Mouse (Mus musculus) CH12.LX (cell line): ENCODE results near the gene Coa4. TPM values are rescaled to one million over a fixed set of nuclear protein-coding genes. Genes with fewer than 3 reads are reported as not detected.
A peak's percentile ranks its signal among the peaks of the same experiment; 100 is the strongest.
"Not testable (repeated sequence)": the region's sequence is repeated elsewhere in the genome, so short reads cannot be mapped to it uniquely, and the experiment has no call there.

Experiments used
- DNase-seq: peaks from one replicate; pipeline ENCODE4 v3.0.0-alpha.2; 2013; ENCODE audit errors: extremely low read depth
- H3K27ac ChIP-seq: 2 replicates; pipeline ENCODE4 v1.5.1; 2012; ENCODE audit warnings: low read depth, mild to moderate bottlenecking, control low read depth, moderate library complexity; ENCODE audit not compliant: insufficient read depth
- H3K27me3 ChIP-seq: replicated peaks from 2 replicates; pipeline ENCODE3; 2012; ENCODE audit warnings: inconsistent platforms
- H3K36me3 ChIP-seq, 2 experiments: replicated peaks in 1 of 2; 2 replicates each; pipeline versions ENCODE3 to v1.6.1; 2012; ENCODE audit warnings: inconsistent platforms in 1 of 2, low read length in 1 of 2, mild to moderate bottlenecking in 1 of 2, mixed read lengths in 1 of 2, moderate library complexity in 1 of 2; ENCODE audit not compliant: control insufficient read depth in 1 of 2, insufficient read depth in 1 of 2
- H3K4me1 ChIP-seq, 2 experiments: 2 replicates each; pipeline ENCODE4 v1.6.1; 2012; ENCODE audit warnings: inconsistent platforms in 1 of 2, moderate library complexity in 1 of 2; ENCODE audit not compliant: insufficient read depth in 2 of 2, control insufficient read depth in 1 of 2
- H3K4me2 ChIP-seq: 2 replicates; pipeline ENCODE4 v1.6.1; 2012; ENCODE audit warnings: low read depth, mild to moderate bottlenecking, control low read depth; ENCODE audit not compliant: poor library complexity, insufficient read depth, severe bottlenecking
- H3K4me3 ChIP-seq, 3 experiments: fragments of 150-350 bp in 1 of 3; sonication (generic) in 1 of 3; replicated peaks in 1 of 3; 2 replicates each; pipeline versions ENCODE3 to v1.5.1; 2011 to 2012; ENCODE audit warnings: low read depth in 2 of 3, low read length in 2 of 3, mild to moderate bottlenecking in 2 of 3, moderate library complexity in 2 of 3, control low read depth in 1 of 3, improper control_type of control experiment in 1 of 3, inconsistent platforms in 1 of 3, mixed read lengths in 1 of 3; ENCODE audit not compliant: poor library complexity in 1 of 3
- H3K79me2 ChIP-seq: replicated peaks from 2 replicates; pipeline ENCODE4 v1.6.1; 2012; ENCODE audit warnings: mild to moderate bottlenecking, moderate library complexity; ENCODE audit not compliant: control insufficient read depth, poor library complexity, insufficient read depth, severe bottlenecking; ENCODE audit errors: extremely low read depth
- H3K9ac ChIP-seq: 2 replicates; pipeline ENCODE4 v1.6.1; 2012; ENCODE audit warnings: low read depth, mild to moderate bottlenecking, control low read depth, moderate library complexity; ENCODE audit not compliant: insufficient read depth
- H3K9me3 ChIP-seq: replicated peaks from 2 replicates; pipeline ENCODE3; 2012; ENCODE audit warnings: low read length, inconsistent platforms, mixed read lengths
- CTCF ChIP-seq, 2 experiments: IDR thresholded peaks in 1 of 2; conservative IDR thresholded peaks in 1 of 2; 2 replicates each; pipeline ENCODE4 v1.5.1; 2011 to 2012; ENCODE audit warnings: low read depth in 2 of 2, low read length in 2 of 2, improper control_type of control experiment in 1 of 2, inconsistent platforms in 1 of 2, mild to moderate bottlenecking in 1 of 2, moderate library complexity in 1 of 2
- EP300 ChIP-seq: IDR thresholded peaks from 2 replicates; pipeline ENCODE4 v1.6.1; 2011; ENCODE audit warnings: low read length, improper control_type of control experiment
- GABPA ChIP-seq: IDR thresholded peaks from 2 replicates; pipeline ENCODE4 v1.6.1; 2012; ENCODE audit warnings: low read depth, low read length, improper control_type of control experiment, inconsistent platforms; ENCODE audit not compliant: insufficient replicate concordance
- IRF4 ChIP-seq: IDR thresholded peaks from 2 replicates; pipeline ENCODE4 v1.6.1; 2014; ENCODE audit warnings: low read depth, mild to moderate bottlenecking, inconsistent platforms, low read length, improper control_type of control experiment
- JUN ChIP-seq: IDR thresholded peaks from 2 replicates; pipeline ENCODE4 v1.6.1; 2011; ENCODE audit warnings: low read depth, mild to moderate bottlenecking, low read length, improper control_type of control experiment, moderate library complexity; ENCODE audit not compliant: insufficient read depth
- KAT2A ChIP-seq: IDR thresholded peaks from 2 replicates; pipeline ENCODE4 v1.6.1; 2012; ENCODE audit warnings: low read length, improper control_type of control experiment, inconsistent platforms; ENCODE audit not compliant: insufficient replicate concordance
- MAFK ChIP-seq: IDR thresholded peaks from 2 replicates; pipeline ENCODE4 v1.6.1; 2011; ENCODE audit warnings: low read length, improper control_type of control experiment; ENCODE audit not compliant: insufficient replicate concordance
- MYC ChIP-seq: IDR thresholded peaks from 2 replicates; pipeline ENCODE4 v1.6.1; 2011; ENCODE audit warnings: low read depth, mild to moderate bottlenecking, improper control_type of control experiment, low read length
- RAD21 ChIP-seq: IDR thresholded peaks from 2 replicates; pipeline ENCODE4 v1.6.1; 2011; ENCODE audit warnings: low read depth, mild to moderate bottlenecking, low read length, improper control_type of control experiment, moderate library complexity
- SIN3A ChIP-seq: IDR thresholded peaks from 2 replicates; pipeline ENCODE4 v1.6.1; 2012; ENCODE audit warnings: low read length, improper control_type of control experiment, inconsistent platforms
- SMC3 ChIP-seq: IDR thresholded peaks from 2 replicates; pipeline ENCODE4 v1.6.1; 2011; ENCODE audit warnings: low read depth, low read length, improper control_type of control experiment
- UBTF ChIP-seq: IDR thresholded peaks from 2 replicates; pipeline ENCODE4 v1.6.1; 2012; ENCODE audit warnings: low read depth, mild to moderate bottlenecking, inconsistent platforms, low read length, improper control_type of control experiment, moderate library complexity
- USF1 ChIP-seq: IDR thresholded peaks from 2 replicates; pipeline ENCODE4 v1.6.1; 2014; ENCODE audit warnings: low read depth, mild to moderate bottlenecking, inconsistent platforms, low read length, improper control_type of control experiment
- ZNF384 ChIP-seq: IDR thresholded peaks from 2 replicates; pipeline ENCODE4 v1.6.1; 2012; ENCODE audit warnings: low read depth, low read length, improper control_type of control experiment, inconsistent platforms
- dilution Hi-C: fragments of 300-500 bp; cut with MboI; formaldehyde crosslinking; loops from 2 replicates; pipeline ENCODE4 v1.14.3; 2020; ENCODE audit warnings: low sequenced_read_pairs; ENCODE audit not compliant: extremely low pct_unique_long_range_greater_than_20kb, extremely low pct_ligation_motif_present
- in situ Hi-C: fragments of 300-500 bp; cut with MboI; formaldehyde crosslinking; loops from 3 replicates; pipeline ENCODE4 v1.14.3; 2019; ENCODE audit warnings: low sequenced_read_pairs, low pct_ligation_motif_present, low pct_unique_long_range_greater_than_20kb, mixed read lengths
- polyA plus RNA-seq: library from polyadenylated mRNA; unstranded; fragments of >175 nt; gene quantifications from 2 replicates; pipeline ENCODE4 v1.2.1, GENCODE M21; 2012; ENCODE audit warnings: low read depth; ENCODE audit not compliant: insufficient read length
- total RNA-seq, 2 experiments: library from RNA; depleted of rRNA; stranded (reverse); fragments of 300-350 nt in 1 of 2; fragments of >200 nt in 1 of 2; gene quantifications; 2 replicates each; pipeline ENCODE4 v1.2.3; 2012 to 2014

Gene Coa4
- total and polyA plus RNA-seq, 3 experiments, result 22.9 to 24.1 (median 24.1) TPM

DNA sequence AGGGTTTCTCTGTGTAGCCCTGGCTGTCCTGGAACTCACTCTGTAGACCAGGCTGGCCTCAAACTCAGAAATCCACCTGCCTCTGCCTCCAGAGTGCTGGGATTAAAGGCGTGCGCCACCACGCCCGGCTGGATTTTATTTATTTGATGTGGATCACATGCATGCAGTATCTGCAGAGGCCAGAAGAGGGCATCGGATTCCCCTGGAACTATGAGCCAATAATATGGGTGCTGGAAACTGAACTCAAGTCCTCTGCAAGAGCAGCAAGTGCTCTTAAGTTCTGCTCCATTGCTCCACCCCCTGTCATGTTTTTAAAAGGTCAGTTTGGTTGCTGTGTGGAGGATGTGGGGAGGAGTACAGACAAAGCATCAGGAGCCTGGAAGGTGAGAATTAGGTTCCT is 30.4 kb downstream of the Coa4 start:
- peaks cover 0 to 71% of the 10 kb centered on the region in 2 experiments for H3K36me3 ChIP-seq
- dilution Hi-C loops, H3K27me3 ChIP-seq, H3K9ac ChIP-seq, H3K4me1 ChIP-seq, in situ Hi-C loops, H3K79me2 ChIP-seq, H3K9me3 ChIP-seq: not testable (repeated sequence)
- TF ChIP-seq SMC3 (peak; percentile 14; the same call in 1 of the 2 replicates), CTCF (conservative IDR thresholded peaks at IDR 0.05 in 1 of 2, IDR thresholded peaks at IDR 0.05 in 1 of 2; ENCODE audit: low read depth in 2 of 2, low read length in 2 of 2) (peak in 1 of 2 experiments; percentile 44; a peak in 2 of 4 replicates), RAD21 (peak; percentile 11)
- TF ChIP-seq, all 38 proteins: peak for 3; not testable (repeated sequence) for 35
- not testable (repeated sequence) for H3K4me2 ChIP-seq, H3K4me3 ChIP-seq, DNase-seq, H3K27ac ChIP-seq

DNA sequence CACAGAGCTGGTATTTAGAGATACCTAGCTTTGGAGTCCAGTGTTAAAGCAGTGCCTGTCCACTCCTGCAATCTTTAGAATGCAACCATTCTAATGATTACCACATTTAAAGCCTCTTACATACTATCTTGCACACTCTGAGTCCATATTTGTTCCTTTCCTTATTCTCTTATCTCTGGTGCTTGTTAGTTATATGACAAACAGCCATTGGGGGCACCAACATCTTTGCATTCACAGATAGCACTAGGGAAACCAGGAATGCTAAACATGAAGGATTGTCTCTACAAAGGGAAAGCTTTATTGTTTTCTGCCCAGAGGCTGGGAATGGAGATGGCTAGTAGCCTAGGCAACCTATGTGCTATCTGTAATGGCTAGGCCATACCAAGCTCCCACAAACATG is 33.0 kb downstream of the Coa4 start:
- dilution Hi-C loops (no loop called here), in situ Hi-C loops (no loop called here)
- no peak overlapping the region for H3K4me2 ChIP-seq
- no peaks in the 10 kb centered on the region for H3K4me1 ChIP-seq
- TF ChIP-seq CTCF (conservative IDR thresholded peaks at IDR 0.05 in 1 of 2, IDR thresholded peaks at IDR 0.05 in 1 of 2; ENCODE audit: low read depth in 2 of 2, low read length in 2 of 2) (no peak), KAT2A (no peak), UBTF (no peak), EP300 (no peak), MYC (no peak), ZNF384 (no peak), JUN (no peak), USF1 (no peak), MAFK (no peak), IRF4 (no peak), GABPA (no peak), SIN3A (no peak)
- no peak for DNase-seq
- H3K79me2 ChIP-seq, result no peaks in the 10 kb centered on the region
- H3K27ac ChIP-seq, result no peak overlapping the region
- H3K4me3 ChIP-seq, result no peak overlapping the region
- H3K9me3 ChIP-seq, result peaks cover 6% of the 10 kb centered on the region
- no peaks in the 10 kb centered on the region for H3K27me3 ChIP-seq
- H3K9ac ChIP-seq, result no peak overlapping the region
- peaks cover 2 to 70% of the 10 kb centered on the region in 2 experiments for H3K36me3 ChIP-seq
